Mouse (Mus musculus): ENCODE results near the gene Prcc. TPM values are rescaled to one million over a fixed set of nuclear protein-coding genes. Genes with fewer than 3 reads are reported as not detected.
"Not testable (repeated sequence)": the region's sequence is repeated elsewhere in the genome, so short reads cannot be mapped to it uniquely, and the experiment has no call there.

The Prcc gene
- polyA plus RNA-seq, 1 experiment from 2014 or later, result 16.6 TPM

- Histone ChIP-seq H3K4me1 (replicated peaks) (no peaks in the 10 kb centered on the region), H3K4me3 (no peak overlapping the region), H3K4me2 (no peak overlapping the region), H3K36me3 (no peaks in the 10 kb centered on the region), H3K9me3 (no peaks in the 10 kb centered on the region), H3K9ac (no peak overlapping the region), H3K27me3 (peaks cover 6% of the 10 kb centered on the region), H3K27ac (replicated peaks) (no peak overlapping the region)
- ATAC-seq (ENCODE audit: low read depth), result no peak
- WGBS, result 50% methylated on average over 10 of the region's 10 CpGs
Measured at GRCm38 (mm10) chr3:87829025-87829424, 56.4 kb downstream of the Prcc start.

- no peaks in the 10 kb centered on the region for H3K36me3 ChIP-seq
- ATAC-seq (ENCODE audit: low read depth), result no peak
- no peak overlapping the region for H3K4me3 ChIP-seq
- WGBS, result 43% methylated on average over 4 of the region's 4 CpGs
- H3K4me1 ChIP-seq (replicated peaks), result no peaks in the 10 kb centered on the region
- no peak overlapping the region for H3K4me2 ChIP-seq
- H3K9ac ChIP-seq, result no peak overlapping the region
- H3K27me3 ChIP-seq, result peaks cover 6% of the 10 kb centered on the region
- H3K27ac ChIP-seq (replicated peaks), result no peak overlapping the region
- no peaks in the 10 kb centered on the region for H3K9me3 ChIP-seq
Measured at GRCm38 (mm10) chr3:87828435-87828834, 57.0 kb downstream of the Prcc start.

GRCm38 (mm10) chr3:87824206-87824605 lies 61.2 kb downstream of the Prcc start, which contains the start of gene Pear1:
Pear1 (minus strand) TSS chr3:87824306.
- WGBS, result 96% methylated on average over 1 of the region's 1 CpGs
- not testable (repeated sequence) for H3K4me2 ChIP-seq

GRCm38 (mm10) chr3:87818226-87818625 lies 67.2 kb downstream of the Prcc start:
- Histone ChIP-seq H3K9me3 (no peaks in the 10 kb centered on the region), H3K27me3 (peaks cover 35% of the 10 kb centered on the region), H3K4me2 (no peak overlapping the region), H3K4me3 (no peak overlapping the region), H3K36me3 (no peaks in the 10 kb centered on the region), H3K9ac (no peak overlapping the region; the same call in 1 of the 2 replicates), H3K4me1 (replicated peaks) (0 out of 2 replicates have a peak, but pooled peaks cover 6% of the 10 kb centered on the region), H3K27ac (replicated peaks) (no peak overlapping the region)
- no peak for ATAC-seq (ENCODE audit: low read depth)
- 54% methylated on average over 12 of the region's 12 CpGs for WGBS

More at GRCm38 (mm10) chr3:87824206-87824605, 61.2 kb downstream of the Prcc start, which contains the start of gene Pear1:
- H3K9ac ChIP-seq; H3K27ac ChIP-seq (replicated peaks); H3K27me3 ChIP-seq; ATAC-seq (ENCODE audit: low read depth); H3K36me3 ChIP-seq; H3K4me3 ChIP-seq; H3K9me3 ChIP-seq; H3K4me1 ChIP-seq (replicated peaks): not testable (repeated sequence)

- Histone ChIP-seq H3K4me2 (no peak overlapping the region), H3K36me3 (no peaks in the 10 kb centered on the region), H3K4me1 (replicated peaks) (0 out of 2 replicates have a peak, but pooled peaks cover 6% of the 10 kb centered on the region), H3K27ac (replicated peaks) (peak overlapping the region; percentile 46; the same call in 1 of the 2 replicates), H3K27me3 (peaks cover 50% of the 10 kb centered on the region), H3K4me3 (no peak overlapping the region), H3K9ac (no peak overlapping the region), H3K9me3 (no peaks in the 10 kb centered on the region)
- peak; percentile 43; the same call in 1 of the 2 replicates for ATAC-seq (ENCODE audit: low read depth)
- WGBS, result 7% methylated on average over 12 of the region's 12 CpGs
Measured at GRCm38 (mm10) chr3:87816646-87817093, 68.7 kb downstream of the Prcc start.

- H3K4me3 ChIP-seq, result no peak overlapping the region
- H3K4me1 ChIP-seq (replicated peaks), result 0 out of 2 replicates have a peak, but pooled peaks cover 6% of the 10 kb centered on the region
- H3K36me3 ChIP-seq, result no peaks in the 10 kb centered on the region
- 49% methylated on average over 6 of the region's 6 CpGs for WGBS
- 0 out of 2 replicates have a peak, but pooled peaks have one; percentile 7 for ATAC-seq (ENCODE audit: low read depth)
- no peak overlapping the region for H3K4me2 ChIP-seq
- no peaks in the 10 kb centered on the region for H3K9me3 ChIP-seq
- H3K27me3 ChIP-seq, result peaks cover 55% of the 10 kb centered on the region
- peak overlapping the region; percentile 46; the same call in 1 of the 2 replicates for H3K27ac ChIP-seq (replicated peaks)
- H3K9ac ChIP-seq, result no peak overlapping the region
Measured at GRCm38 (mm10) chr3:87816166-87816565, 69.2 kb downstream of the Prcc start.

- peaks cover 18% of the 10 kb centered on the region; the same call in 1 of the 2 replicates for H3K4me1 ChIP-seq (replicated peaks)
- ATAC-seq (ENCODE audit: low read depth), result no peak
- 52% methylated on average over 10 of the region's 10 CpGs for WGBS
- no peak overlapping the region for H3K9ac ChIP-seq
- H3K36me3 ChIP-seq, result no peaks in the 10 kb centered on the region
- peaks cover 87% of the 10 kb centered on the region for H3K27me3 ChIP-seq
- H3K4me3 ChIP-seq, result no peak overlapping the region
- no peaks in the 10 kb centered on the region for H3K9me3 ChIP-seq
- H3K27ac ChIP-seq (replicated peaks), result no peak overlapping the region
- H3K4me2 ChIP-seq, result no peak overlapping the region
Measured at GRCm38 (mm10) chr3:87812873-87813272, 72.5 kb downstream of the Prcc start.

GRCm38 (mm10) chr3:87812413-87812812 lies 73.0 kb downstream of the Prcc start:
- Histone ChIP-seq H3K27me3 (peaks cover 87% of the 10 kb centered on the region), H3K36me3 (no peaks in the 10 kb centered on the region), H3K27ac (replicated peaks) (no peak overlapping the region), H3K4me2 (no peak overlapping the region), H3K4me3 (no peak overlapping the region), H3K9me3 (no peaks in the 10 kb centered on the region), H3K4me1 (replicated peaks) (peaks cover 18% of the 10 kb centered on the region; the same call in 1 of the 2 replicates), H3K9ac (no peak overlapping the region)
- 77% methylated on average over 4 of the region's 4 CpGs for WGBS
- no peak for ATAC-seq (ENCODE audit: low read depth)

- Histone ChIP-seq H3K9ac (no peak overlapping the region), H3K9me3 (no peaks in the 10 kb centered on the region), H3K27me3 (peaks cover 92% of the 10 kb centered on the region), H3K4me2 (no peak overlapping the region), H3K4me1 (replicated peaks) (peaks cover 16% of the 10 kb centered on the region; the same call in 1 of the 2 replicates), H3K36me3 (no peaks in the 10 kb centered on the region), H3K4me3 (no peak overlapping the region), H3K27ac (replicated peaks) (no peak overlapping the region)
- 88% methylated on average over 8 of the region's 8 CpGs for WGBS
- no peak for ATAC-seq (ENCODE audit: low read depth)
Measured at GRCm38 (mm10) chr3:87811297-87811696, 74.1 kb downstream of the Prcc start.

GRCm38 (mm10) chr3:87809322-87809962 lies 76.0 kb downstream of the Prcc start:
- Histone ChIP-seq H3K36me3 (no peaks in the 10 kb centered on the region), H3K27me3 (peaks cover 92% of the 10 kb centered on the region), H3K4me3 (no peak overlapping the region), H3K4me2 (peak overlapping the region; percentile 36), H3K9ac (no peak overlapping the region), H3K9me3 (no peaks in the 10 kb centered on the region), H3K4me1 (replicated peaks) (peaks cover 12% of the 10 kb centered on the region; the same call in 1 of the 2 replicates), H3K27ac (replicated peaks) (no peak overlapping the region)
- WGBS, result 4% methylated on average over 28 of the region's 28 CpGs
- ATAC-seq (ENCODE audit: low read depth), result peak; percentile 63; the same call in 1 of the 2 replicates
